Mouse (Mus musculus) layer of hippocampus, adult 18-20 months (tissue): ENCODE results near the gene Cdh4. TPM values are rescaled to one million over a fixed set of nuclear protein-coding genes. Genes with fewer than 3 reads are reported as not detected.

ENCODE experiments used
- DNase-seq, 2 experiments: peaks; one replicate each; pipeline ENCODE4 v3.0.0; 2022; ENCODE audit warnings: low spot score in 2 of 2
- total RNA-seq, 2 experiments: library from RNA; stranded (reverse); gene quantifications; 2 replicates each; pipeline ENCODE4 v1.2.3; 2021

The Cdh4 gene
- total RNA-seq, 2 experiments from 2014 or later = 8.7 to 10.3 TPM

DNA sequence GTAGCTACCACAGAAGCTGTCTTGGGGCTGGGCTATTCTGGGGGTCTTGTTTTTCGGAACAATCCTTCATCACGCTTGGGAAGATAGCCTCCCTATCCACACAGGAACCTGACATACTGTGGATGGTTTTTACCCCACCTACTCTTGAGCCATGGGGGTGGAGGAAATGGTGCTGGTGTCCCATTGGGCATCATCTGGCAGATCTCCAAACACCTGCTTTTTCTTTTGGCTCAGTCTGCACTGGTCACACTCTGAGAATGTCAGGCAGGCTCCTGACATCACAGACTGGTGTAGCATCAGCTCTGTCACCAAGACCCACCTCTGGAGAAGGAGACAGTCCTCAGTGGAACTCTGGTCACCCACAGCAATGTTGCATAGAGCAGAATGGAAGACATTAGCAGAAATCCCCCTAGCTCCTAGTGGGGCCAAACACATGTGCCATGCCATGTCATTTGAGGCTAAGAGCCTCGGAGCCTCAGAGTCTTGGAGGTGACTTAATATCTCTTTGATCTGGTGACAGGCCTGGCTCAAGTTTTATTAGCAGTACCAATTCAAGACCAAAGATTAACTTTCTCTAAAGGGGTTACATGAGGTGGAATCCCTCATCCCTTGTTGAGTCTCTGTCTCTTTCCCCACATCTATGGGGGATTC is 95.7 kb downstream of the Cdh4 start:
- no peak for DNase-seq

DNA sequence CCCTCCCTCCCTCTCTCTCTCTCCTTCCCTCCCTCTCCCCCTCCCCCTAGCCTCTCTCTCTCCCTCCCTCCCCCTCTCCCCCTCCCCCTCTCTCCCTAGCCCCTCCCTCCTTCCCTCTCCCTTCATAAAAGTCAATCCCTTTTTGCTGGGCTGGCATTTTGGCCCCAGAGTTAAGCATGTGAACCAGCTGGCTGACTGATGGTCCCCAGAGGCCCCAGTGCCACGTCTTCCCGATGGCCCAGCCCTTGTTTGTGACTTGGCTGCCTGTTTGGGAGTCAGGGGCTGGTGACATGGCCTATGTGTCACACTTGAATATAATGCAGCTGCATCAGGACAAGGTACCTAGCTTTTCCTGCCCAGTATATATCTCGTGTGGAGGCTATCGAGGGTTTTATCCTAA is 96.3 kb downstream of the Cdh4 start:
- DNase-seq = no peak

DNA sequence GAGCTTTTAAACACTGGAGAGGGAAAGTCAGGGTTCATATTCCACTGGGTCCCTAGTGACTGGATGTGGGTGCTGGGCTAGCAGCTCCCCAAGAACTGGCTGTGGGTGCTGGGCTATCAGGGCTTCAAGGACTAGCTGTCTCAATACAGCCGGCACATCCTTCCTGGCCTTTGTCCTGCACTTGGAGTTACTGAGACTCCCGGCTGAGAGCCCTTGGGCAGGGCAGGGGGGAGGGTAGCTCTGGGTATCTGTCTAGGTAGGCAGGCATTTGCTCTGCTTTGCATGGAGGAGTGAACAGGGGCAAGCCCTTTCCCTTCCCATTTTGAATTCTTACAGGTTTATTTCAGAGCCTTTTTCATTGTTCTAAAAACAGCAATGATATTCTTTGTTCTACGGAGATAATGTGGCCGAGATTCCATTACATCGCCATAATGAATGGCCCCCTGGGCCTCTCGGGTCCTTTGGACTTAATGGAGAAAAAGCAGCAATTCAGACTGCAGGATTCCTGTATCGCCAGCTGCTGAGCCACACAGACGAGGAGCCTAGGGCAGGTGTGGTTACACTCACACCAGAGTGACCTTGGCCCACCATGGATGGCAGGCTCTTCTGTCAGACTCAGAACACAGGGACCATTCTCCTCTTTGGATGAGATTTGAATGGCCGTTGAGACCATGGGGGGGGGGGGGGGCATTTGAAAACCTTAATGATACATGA is 97.5 kb downstream of the Cdh4 start:
- DNase-seq = no peak

- DNase-seq = no peak
Measured at GRCm38 (mm10) chr2:179541096-179541495, 98.9 kb downstream of the Cdh4 start.

- no peak for DNase-seq
Measured at GRCm38 (mm10) chr2:179547627-179548026, 105.4 kb downstream of the Cdh4 start.

DNA sequence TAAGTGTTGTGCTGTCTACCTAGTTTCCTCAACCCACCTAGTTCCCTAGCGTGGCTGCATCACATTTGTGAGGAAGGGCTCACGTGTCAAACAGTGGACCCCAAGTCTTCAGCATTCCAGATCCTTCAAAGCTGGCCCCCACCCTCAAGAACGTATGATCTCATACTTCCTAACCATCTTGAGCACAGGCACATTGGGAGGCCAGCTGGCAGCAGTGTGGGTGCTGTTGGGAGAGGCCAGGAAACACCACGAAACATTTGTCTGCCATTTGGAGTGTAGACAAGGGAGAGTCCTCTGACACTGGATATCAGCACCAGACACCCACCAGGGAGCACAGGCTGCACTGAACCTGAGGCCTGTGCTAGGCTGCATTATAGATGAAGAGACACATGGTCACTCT is 113.7 kb downstream of the Cdh4 start:
- peak; percentile 39 to 45 for DNase-seq

- no peak for DNase-seq
Measured at GRCm38 (mm10) chr2:179562350-179562749, 120.1 kb downstream of the Cdh4 start.

- no peak for DNase-seq
Measured at GRCm38 (mm10) chr2:179565611-179566010, 123.4 kb downstream of the Cdh4 start.

- DNase-seq = no peak
Measured at GRCm38 (mm10) chr2:179567886-179568285, 125.7 kb downstream of the Cdh4 start.

- DNase-seq = no peak
Measured at GRCm38 (mm10) chr2:179569171-179569570, 126.9 kb downstream of the Cdh4 start.

DNA sequence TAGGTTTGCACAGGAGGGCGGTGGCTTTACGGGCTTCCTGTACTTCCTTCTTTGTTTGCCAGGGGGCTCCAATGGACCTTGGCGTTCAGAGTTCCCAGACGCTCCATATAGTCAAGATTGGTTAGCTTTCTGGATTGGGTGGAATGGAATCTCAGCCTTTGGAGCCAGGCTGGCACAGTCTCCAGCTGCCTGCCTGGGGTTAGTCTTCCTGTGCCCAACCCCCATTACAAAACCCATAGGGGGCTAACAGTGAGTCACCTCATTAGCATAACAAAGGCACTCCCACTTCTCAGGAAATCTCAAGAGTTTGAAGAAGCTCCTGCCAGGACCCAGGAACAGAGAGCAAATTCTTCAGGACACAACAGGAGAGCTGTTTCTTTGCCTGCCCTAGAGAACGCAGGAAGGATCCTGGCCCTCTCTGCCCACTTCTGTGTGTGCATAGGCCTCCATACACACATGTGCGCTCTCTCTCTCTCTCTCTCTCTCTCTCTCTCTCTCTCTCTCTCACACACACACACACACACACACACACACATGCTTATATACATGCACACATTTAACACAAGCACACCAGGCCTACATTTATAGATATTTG is 129.0 kb downstream of the Cdh4 start:
- DNase-seq = no peak

DNA sequence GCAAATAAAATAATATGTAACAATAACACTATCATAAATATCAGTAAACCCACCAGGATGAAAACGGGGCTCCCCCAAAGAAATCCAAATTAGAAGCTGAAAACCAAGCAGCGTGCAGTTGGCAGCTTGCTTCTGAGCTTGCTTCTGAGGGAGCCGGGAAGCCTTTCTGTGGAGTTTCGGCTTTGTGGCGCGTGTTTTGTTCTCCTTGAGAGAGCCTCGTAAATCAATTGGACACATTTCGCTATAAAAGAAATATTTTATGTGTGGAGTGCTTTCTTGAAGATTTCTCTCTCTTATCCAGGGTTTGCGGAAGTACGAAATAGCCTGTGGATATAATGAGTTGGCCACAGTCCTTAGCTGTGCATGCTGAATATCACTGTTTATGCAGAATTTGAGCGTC is 131.1 kb downstream of the Cdh4 start:
- no peak for DNase-seq

DNA sequence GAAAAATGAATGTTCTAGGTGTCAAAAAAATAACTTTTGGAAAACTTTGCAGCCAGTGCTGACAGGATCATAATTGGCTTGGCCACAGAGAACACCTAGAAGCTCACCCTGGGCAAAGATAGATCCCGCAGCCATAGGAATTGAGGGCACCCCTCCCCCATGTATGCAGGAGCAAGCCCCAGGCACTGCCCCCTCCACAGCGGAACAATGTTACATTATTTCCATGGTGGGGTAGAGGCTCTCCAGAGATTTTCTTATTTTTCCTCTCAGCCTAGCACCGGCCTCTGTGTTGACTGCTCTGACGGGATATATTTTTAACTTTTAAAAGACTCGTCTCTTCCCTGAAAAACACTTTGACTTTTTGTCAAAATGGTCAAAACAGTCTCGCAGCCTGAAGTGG is 131.6 kb downstream of the Cdh4 start:
- no peak for DNase-seq

- DNase-seq = no peak
Measured at GRCm38 (mm10) chr2:179575585-179575984, 133.4 kb downstream of the Cdh4 start.

- DNase-seq = no peak
Measured at GRCm38 (mm10) chr2:179576221-179576620, 134.0 kb downstream of the Cdh4 start.

DNA sequence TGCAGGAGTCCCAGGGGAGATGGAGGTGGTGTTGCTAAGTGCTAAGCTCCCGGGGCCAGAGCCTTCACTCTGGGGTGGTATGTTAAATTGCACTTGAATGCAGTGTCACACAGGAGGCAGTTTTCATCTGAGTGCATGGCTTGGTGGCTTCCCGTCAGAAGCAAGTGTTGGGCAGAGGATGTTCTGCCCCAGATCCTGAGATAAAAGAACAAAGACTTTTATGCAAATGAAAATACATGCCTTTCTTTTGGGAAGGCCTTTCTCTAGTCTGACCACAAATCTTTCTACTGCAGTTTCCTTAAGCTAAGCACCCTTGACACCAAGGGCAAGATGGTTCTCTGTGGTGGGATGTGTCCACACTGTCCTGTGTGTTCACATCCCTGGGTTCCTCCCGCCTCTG is 136.1 kb downstream of the Cdh4 start:
- no peak for DNase-seq

DNA sequence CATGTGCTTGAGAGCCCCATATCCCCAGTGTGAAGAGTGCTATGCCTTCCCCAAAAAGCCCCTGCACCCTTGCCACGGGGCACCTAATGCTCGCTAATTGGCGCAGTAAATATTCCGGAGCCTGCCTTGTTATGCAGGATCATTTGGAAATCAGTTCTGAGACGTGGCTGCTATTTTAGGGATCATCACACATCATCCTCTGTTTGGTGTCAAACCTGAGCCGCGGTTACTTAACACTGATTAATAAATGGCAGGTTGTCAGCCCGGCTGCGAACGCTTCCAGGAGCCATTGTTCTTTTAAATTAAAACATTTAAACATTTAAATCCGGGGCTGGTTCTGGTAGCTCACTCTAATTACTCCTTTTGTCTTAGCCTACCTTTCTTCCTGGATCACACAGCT is 136.6 kb downstream of the Cdh4 start:
- no peak for DNase-seq

DNA sequence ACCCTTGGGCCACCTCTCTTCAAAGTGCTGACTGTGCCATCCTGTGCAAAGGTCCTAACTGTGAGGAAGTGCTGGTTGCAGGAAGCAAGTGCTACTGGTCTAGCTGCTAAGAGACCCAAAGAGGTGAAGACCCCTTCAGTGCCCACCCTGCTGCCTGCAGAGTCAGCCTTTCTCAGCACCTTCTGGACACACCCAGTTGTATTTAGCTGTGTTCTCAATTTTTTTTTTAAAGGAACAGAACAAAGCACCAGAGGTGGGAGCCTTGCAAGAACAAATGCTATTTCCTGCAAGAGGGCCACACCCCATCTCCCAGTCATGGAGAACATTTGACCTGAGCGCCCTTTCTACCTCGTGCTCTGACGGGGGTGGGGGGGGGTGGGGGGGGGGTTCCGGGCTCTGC is 138.2 kb downstream of the Cdh4 start:
- no peak for DNase-seq

DNA sequence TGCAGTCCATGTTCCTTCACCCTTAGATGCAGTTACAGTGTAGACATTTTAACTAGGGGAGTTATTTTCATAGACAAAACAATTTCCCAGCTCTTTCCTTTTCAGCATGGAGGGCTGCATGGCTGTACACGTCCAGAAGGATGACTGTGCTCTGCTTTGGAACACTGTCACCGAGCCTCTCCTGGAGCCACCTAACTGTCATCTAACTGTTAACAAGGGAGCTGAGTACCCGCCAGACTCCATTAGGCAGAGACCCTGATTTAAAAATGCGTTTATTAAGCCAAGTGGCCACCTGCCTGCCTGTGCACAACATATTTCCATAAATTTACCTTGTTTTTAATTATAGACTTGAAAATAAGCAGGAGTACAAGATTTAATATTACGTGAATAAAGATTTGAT is 138.8 kb downstream of the Cdh4 start:
- DNase-seq = no peak

- no peak for DNase-seq
Measured at GRCm38 (mm10) chr2:179582966-179583365, 140.7 kb downstream of the Cdh4 start.

DNA sequence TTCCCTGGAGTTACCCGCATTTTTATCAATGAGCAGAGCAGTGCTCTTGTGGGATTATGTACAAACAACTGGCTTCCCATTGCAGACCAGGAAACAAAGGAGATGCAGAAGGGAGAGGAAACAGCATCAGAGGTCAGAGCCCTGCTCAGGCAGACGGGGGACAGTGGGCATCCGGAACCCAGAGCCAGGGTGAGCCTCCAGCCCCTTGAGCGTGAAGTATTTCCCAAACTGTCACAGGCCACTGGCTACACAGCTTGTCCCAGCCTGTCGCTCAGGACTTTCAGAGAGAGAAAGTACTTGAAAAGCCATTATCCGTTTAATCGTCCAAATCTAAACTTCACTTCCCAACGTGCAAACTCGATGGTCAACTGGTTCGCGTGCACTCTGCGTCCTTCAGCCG is 142.4 kb downstream of the Cdh4 start:
- DNase-seq = no peak

DNA sequence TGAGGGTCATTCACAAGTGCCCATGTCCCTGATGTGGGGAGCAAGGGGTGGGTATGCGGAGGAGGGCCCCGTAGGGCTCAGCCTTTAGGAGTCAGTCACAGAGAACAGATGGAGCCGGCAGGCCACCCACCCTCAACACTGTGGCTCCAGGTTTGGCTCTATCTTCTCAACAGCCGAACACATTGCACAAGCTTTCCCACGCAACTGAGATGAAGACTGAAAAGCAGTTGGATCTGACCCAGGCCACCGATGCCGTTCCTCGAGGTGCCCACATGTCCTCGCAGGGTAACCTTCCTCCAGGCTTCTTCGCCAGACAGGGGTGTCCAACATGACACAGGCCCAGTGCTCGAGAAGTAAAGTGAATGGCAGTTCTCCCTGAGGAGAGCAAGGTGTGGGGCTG is 144.2 kb downstream of the Cdh4 start:
- DNase-seq = peak; percentile 29 to 64

GRCm38 (mm10) chr2:179587069-179587468 is 144.8 kb downstream of the Cdh4 start:
- DNase-seq = no peak
